Mouse (Mus musculus) limb, embryonic 14.5 days (tissue): ENCODE results near the gene Rnf144a. TPM values are rescaled to one million over a fixed set of nuclear protein-coding genes. Genes with fewer than 3 reads are reported as not detected.
"Not testable (repeated sequence)": the region's sequence is repeated elsewhere in the genome, so short reads cannot be mapped to it uniquely, and the experiment has no call there.

Experiments used
- ATAC-seq: fragments of 200-750 bp; cut with Nextera tagmentation; 2 replicates; pipeline ENCODE4 v1.8.0; 2017; ENCODE audit warnings: low read depth, moderate number of reproducible peaks, moderate TSS enrichment; ENCODE audit not compliant: low FRiP score
- DNase-seq: peaks from one replicate; pipeline ENCODE4 v3.0.0-alpha.2; 2015; ENCODE audit warnings: low spot score
- H3K27ac ChIP-seq: fragments of 300-500 bp; sonication (generic); replicated peaks from 2 replicates; pipeline ENCODE4 v1.5.1; 2014; ENCODE audit warnings: low read depth, mild to moderate bottlenecking, low read length, moderate library complexity, mixed read lengths
- H3K27me3 ChIP-seq: fragments of 300-500 bp; sonication (generic); 2 replicates; pipeline ENCODE4 v1.6.1; 2014; ENCODE audit warnings: low read length, mixed read lengths; ENCODE audit not compliant: control insufficient read depth, insufficient read depth
- H3K36me3 ChIP-seq: fragments of 300-500 bp; sonication (generic); 2 replicates; pipeline ENCODE4 v1.6.1; 2014; ENCODE audit warnings: mild to moderate bottlenecking, low read length, moderate library complexity, mixed read lengths; ENCODE audit not compliant: control insufficient read depth, insufficient read depth
- H3K4me1 ChIP-seq: fragments of 300-500 bp; sonication (generic); 2 replicates; pipeline ENCODE4 v1.6.1; 2014; ENCODE audit warnings: antibody characterized with exemption, low read length, mixed read lengths; ENCODE audit not compliant: control insufficient read depth, insufficient read depth
- H3K4me2 ChIP-seq: fragments of 300-500 bp; sonication (generic); replicated peaks from 2 replicates; pipeline ENCODE4 v1.6.1; 2014; ENCODE audit warnings: low read depth, mild to moderate bottlenecking, low read length, moderate library complexity; ENCODE audit not compliant: severe bottlenecking
- H3K4me3 ChIP-seq: fragments of 300-500 bp; sonication (generic); replicated peaks from 2 replicates; pipeline ENCODE4 v1.5.1; 2014; ENCODE audit warnings: low read length
- H3K9ac ChIP-seq: fragments of 300-500 bp; sonication (generic); 2 replicates; pipeline ENCODE4 v1.6.1; 2014; ENCODE audit warnings: mild to moderate bottlenecking, low read depth, low read length, moderate library complexity; ENCODE audit not compliant: severe bottlenecking
- H3K9me3 ChIP-seq: fragments of 300-500 bp; sonication (generic); 2 replicates; pipeline ENCODE4 v1.6.1; 2016; ENCODE audit warnings: low read length; ENCODE audit not compliant: control insufficient read depth
- POLR2A ChIP-seq: fragments of 200-500 bp; IDR thresholded peaks from 2 replicates; pipeline ENCODE4 v1.8.0; 2012; ENCODE audit warnings: inconsistent platforms, mild to moderate bottlenecking, moderate library complexity, borderline replicate concordance; ENCODE audit not compliant: insufficient read depth, insufficient read length; ENCODE audit errors: extremely low read depth
- WGBS: fragments of 180-500 bp; shearing (Covaris S2); extraction: QIAGEN DNeasy Blood & Tissue Kit; methylation state at CpG from one replicate; pipeline ENCODE4 v1.1.7; 2014; 5-methylcytosine and 5-hydroxymethylcytosine counted together
- polyA plus RNA-seq, 2 experiments: library from polyadenylated mRNA; depleted of rRNA in 1 of 2; stranded (reverse) in 1 of 2; unstranded in 1 of 2; fragments of >200 nt; fragmentation: Nextera tagmentation in 1 of 2; extraction: Ambion mirVana in 1 of 2; gene quantifications; 2 replicates each; pipeline versions ENCODE4 v1.2.1 to v1.2.3; 2012 to 2014

The Rnf144a gene
- polyA plus RNA-seq, 2 experiments, result 33.3 to 34.6 TPM

DNA sequence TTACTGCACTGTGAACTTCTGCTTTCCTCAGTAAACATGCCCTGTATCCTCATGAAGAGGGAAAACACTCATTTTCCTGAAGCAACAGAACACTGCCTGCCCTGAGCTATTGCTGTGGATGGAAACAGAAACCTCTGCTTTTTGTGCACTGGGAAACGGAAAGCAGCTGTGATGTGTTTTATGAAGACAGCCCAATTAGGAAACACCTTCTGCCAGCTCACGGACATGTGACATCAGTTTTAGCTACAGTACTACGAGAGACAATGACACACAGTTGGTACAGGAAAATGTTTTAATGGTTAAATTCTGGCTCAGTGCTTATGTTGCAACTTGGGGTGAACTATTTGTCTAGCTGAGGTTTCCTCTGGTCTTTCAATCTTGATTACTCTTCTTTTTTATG is 24.3 kb upstream of the Rnf144a start:
- no peaks in the 10 kb centered on the region for H3K9me3 ChIP-seq
- H3K36me3 ChIP-seq, result no peaks in the 10 kb centered on the region
- DNase-seq, result no peak
- 0 out of 2 replicates have a peak, but pooled peaks cover 4% of the 10 kb centered on the region for H3K4me1 ChIP-seq
- no peak overlapping the region for H3K27ac ChIP-seq
- H3K27me3 ChIP-seq, result no peaks in the 10 kb centered on the region
- TF ChIP-seq POLR2A, result no peak
- no peak for ATAC-seq
- WGBS, result 38% methylated on average over 3 of the region's 3 CpGs
- H3K4me3 ChIP-seq, result no peak overlapping the region
- no peak overlapping the region for H3K9ac ChIP-seq
- no peak overlapping the region for H3K4me2 ChIP-seq

DNA sequence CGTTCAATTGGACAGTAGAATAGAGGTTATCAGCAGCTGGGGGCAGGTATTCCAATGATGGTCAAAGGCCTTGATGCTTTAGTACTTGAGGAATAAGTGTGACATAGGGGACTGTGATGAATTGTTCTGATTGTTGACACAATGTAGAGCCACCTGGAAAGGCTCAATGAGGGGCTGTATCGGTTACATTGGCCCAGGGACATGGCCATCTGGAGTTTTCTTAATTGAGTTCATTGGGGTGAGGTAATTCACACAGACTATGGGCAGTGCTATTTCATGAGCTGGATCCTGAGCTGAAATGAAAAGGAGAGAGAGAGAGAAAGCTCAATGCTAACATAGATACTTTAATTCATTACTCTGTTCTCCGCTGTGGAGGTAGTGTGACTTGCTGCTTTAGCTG is 22.9 kb upstream of the Rnf144a start:
- Histone ChIP-seq H3K9me3 (no peaks in the 10 kb centered on the region), H3K27me3 (no peaks in the 10 kb centered on the region), H3K4me3 (no peak overlapping the region), H3K4me1 (0 out of 2 replicates have a peak, but pooled peaks cover 4% of the 10 kb centered on the region), H3K4me2 (no peak overlapping the region), H3K36me3 (no peaks in the 10 kb centered on the region), H3K9ac (no peak overlapping the region), H3K27ac (no peak overlapping the region)
- DNase-seq, result no peak
- 51% methylated on average over 3 of the region's 3 CpGs for WGBS
- peak; percentile 72; the same call in 1 of the 2 replicates for ATAC-seq
- TF ChIP-seq POLR2A, result no peak

DNA sequence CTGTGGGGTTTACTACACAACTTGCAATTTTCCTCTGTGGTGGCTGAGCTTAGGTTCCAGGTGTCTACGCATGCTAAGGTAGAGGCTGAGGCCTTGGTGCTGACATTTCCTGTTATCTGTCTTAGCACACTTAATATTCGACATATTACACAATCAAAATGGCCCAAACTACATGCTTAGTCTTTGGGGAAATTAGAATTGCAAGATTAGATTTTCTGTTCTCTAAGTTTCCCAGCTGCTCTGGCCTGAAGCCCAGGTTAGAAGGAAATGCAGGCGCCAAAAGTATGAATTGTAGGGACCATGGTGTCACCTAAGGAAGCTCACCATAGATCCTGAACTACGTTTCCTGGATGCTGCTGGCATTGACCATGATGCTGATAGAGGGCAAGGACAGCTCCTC is 21.3 kb upstream of the Rnf144a start:
- Histone ChIP-seq H3K36me3 (no peaks in the 10 kb centered on the region), H3K4me2 (no peak overlapping the region), H3K27me3 (no peaks in the 10 kb centered on the region), H3K27ac (no peak overlapping the region), H3K4me3 (no peak overlapping the region), H3K9ac (no peak overlapping the region), H3K4me1 (0 out of 2 replicates have a peak, but pooled peaks cover 4% of the 10 kb centered on the region), H3K9me3 (no peaks in the 10 kb centered on the region)
- TF ChIP-seq POLR2A, result no peak
- 0 out of 2 replicates have a peak, but pooled peaks have one; percentile 20 for ATAC-seq
- DNase-seq, result no peak
- 72% methylated on average over 4 of the region's 4 CpGs for WGBS

GRCm38 (mm10) chr12:26428771-26429170 is 13.7 kb upstream of the Rnf144a start:
- H3K4me3 ChIP-seq, H3K4me2 ChIP-seq, H3K9ac ChIP-seq, ATAC-seq, H3K4me1 ChIP-seq, H3K27me3 ChIP-seq, H3K27ac ChIP-seq, H3K9me3 ChIP-seq, DNase-seq, H3K36me3 ChIP-seq: not testable (repeated sequence)
- WGBS, result 100% methylated on average over 2 of the region's 2 CpGs

DNA sequence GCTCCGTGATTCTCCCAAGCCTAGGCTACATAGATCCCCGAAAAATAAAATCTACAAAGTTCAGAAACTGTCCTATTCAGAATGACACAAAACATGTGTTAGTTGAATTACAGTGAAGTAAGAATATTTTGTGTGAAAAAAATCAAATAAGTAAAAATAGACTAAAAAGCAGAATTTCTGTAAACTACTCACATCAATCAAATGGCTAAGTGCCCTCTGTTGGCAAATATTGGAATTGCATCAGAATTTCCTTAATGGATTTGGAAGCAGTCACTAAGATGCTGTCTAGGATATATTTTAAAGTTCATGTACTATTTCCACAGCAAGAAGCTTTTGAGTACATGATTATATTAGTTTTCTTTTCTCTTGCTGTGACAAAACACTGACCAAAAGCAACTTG is 9.8 kb upstream of the Rnf144a start:
- H3K4me1 ChIP-seq, result no peaks in the 10 kb centered on the region
- H3K27me3 ChIP-seq, result no peaks in the 10 kb centered on the region
- H3K27ac ChIP-seq, result no peak overlapping the region
- H3K4me2 ChIP-seq, result no peak overlapping the region
- H3K9me3 ChIP-seq, result no peaks in the 10 kb centered on the region
- H3K36me3 ChIP-seq, result no peaks in the 10 kb centered on the region
- 84% methylated on average over 2 of the region's 2 CpGs for WGBS
- no peak overlapping the region for H3K4me3 ChIP-seq
- DNase-seq, result peak; percentile 87
- no peak for ATAC-seq
- H3K9ac ChIP-seq, result no peak overlapping the region
- TF ChIP-seq POLR2A, result no peak

GRCm38 (mm10) chr12:26418322-26418721 is 3.3 kb upstream of the Rnf144a start:
- Histone ChIP-seq H3K4me1 (peaks cover 7% of the 10 kb centered on the region; the same call in 1 of the 2 replicates), H3K27me3 (no peaks in the 10 kb centered on the region), H3K9ac (no peak overlapping the region), H3K9me3 (no peaks in the 10 kb centered on the region), H3K36me3 (no peaks in the 10 kb centered on the region), H3K4me2 (no peak overlapping the region), H3K4me3 (no peak overlapping the region), H3K27ac (no peak overlapping the region)
- 78% methylated on average over 4 of the region's 4 CpGs for WGBS
- DNase-seq, result no peak
- no peak for TF ChIP-seq POLR2A
- ATAC-seq, result no peak
